Mouse (Mus musculus): ENCODE results near the gene Atp5d. TPM values are rescaled to one million over a fixed set of nuclear protein-coding genes. Genes with fewer than 3 reads are reported as not detected.
A peak's percentile ranks its signal among the peaks of the same experiment; 100 is the strongest.

Atp5d gene
- total RNA-seq, 1 experiment from 2014 or later = 27.9 TPM

GRCm38 (mm10) chr10:80135641-80136040 is 2.8 kb upstream of the Atp5d start:
- no peak for ATAC-seq (replicated peaks in 1 of 2; ENCODE audit: insufficient read depth in 1 of 2, low FRiP score in 2 of 2, low TSS enrichment in 1 of 2, low read depth in 1 of 2, poor library complexity in 2 of 2, severe bottlenecking in 2 of 2)

- no peak for ATAC-seq (replicated peaks in 1 of 2; ENCODE audit: insufficient read depth in 1 of 2, low FRiP score in 2 of 2, low TSS enrichment in 1 of 2, low read depth in 1 of 2, poor library complexity in 2 of 2, severe bottlenecking in 2 of 2)
Observed at GRCm38 (mm10) chr10:80136179-80136951, 2.1 kb upstream of the Atp5d start.

GRCm38 (mm10) chr10:80136952-80137625 is 1.3 kb upstream of the Atp5d start:
- ATAC-seq (replicated peaks in 1 of 2; ENCODE audit: insufficient read depth in 1 of 2, low FRiP score in 2 of 2, low TSS enrichment in 1 of 2, low read depth in 1 of 2, poor library complexity in 2 of 2, severe bottlenecking in 2 of 2) = no peak

- ATAC-seq (replicated peaks in 1 of 2; ENCODE audit: insufficient read depth in 1 of 2, low FRiP score in 2 of 2, low TSS enrichment in 1 of 2, low read depth in 1 of 2, poor library complexity in 2 of 2, severe bottlenecking in 2 of 2) = no peak
Observed at GRCm38 (mm10) chr10:80137626-80138552, 543 bp upstream of the Atp5d start.

GRCm38 (mm10) chr10:80139439-80139775 is 975 bp downstream of the Atp5d start:
- no peak for ATAC-seq (replicated peaks in 1 of 2; ENCODE audit: insufficient read depth in 1 of 2, low FRiP score in 2 of 2, low TSS enrichment in 1 of 2, low read depth in 1 of 2, poor library complexity in 2 of 2, severe bottlenecking in 2 of 2)

- no peak for ATAC-seq (replicated peaks in 1 of 2; ENCODE audit: insufficient read depth in 1 of 2, low FRiP score in 2 of 2, low TSS enrichment in 1 of 2, low read depth in 1 of 2, poor library complexity in 2 of 2, severe bottlenecking in 2 of 2)
Observed at GRCm38 (mm10) chr10:80139975-80140665, 1.7 kb downstream of the Atp5d start.

- no peak for ATAC-seq (replicated peaks in 1 of 2; ENCODE audit: insufficient read depth in 1 of 2, low FRiP score in 2 of 2, low TSS enrichment in 1 of 2, low read depth in 1 of 2, poor library complexity in 2 of 2, severe bottlenecking in 2 of 2)
Observed at GRCm38 (mm10) chr10:80140666-80141035, 2.2 kb downstream of the Atp5d start, which contains the start of gene Cbarp. TSS of gene Cbarp (minus strand) at chr10:80140835.

- peak; percentile 68 to 78 for ATAC-seq (replicated peaks in 1 of 2; ENCODE audit: insufficient read depth in 1 of 2, low FRiP score in 2 of 2, low TSS enrichment in 1 of 2, low read depth in 1 of 2, poor library complexity in 2 of 2, severe bottlenecking in 2 of 2)
Observed at GRCm38 (mm10) chr10:80141243-80141642, 2.8 kb downstream of the Atp5d start.

- peak; percentile 70 to 76 for ATAC-seq (replicated peaks in 1 of 2; ENCODE audit: insufficient read depth in 1 of 2, low FRiP score in 2 of 2, low TSS enrichment in 1 of 2, low read depth in 1 of 2, poor library complexity in 2 of 2, severe bottlenecking in 2 of 2)
Observed at GRCm38 (mm10) chr10:80141786-80142529, 3.5 kb downstream of the Atp5d start.

- ATAC-seq (replicated peaks in 1 of 2; ENCODE audit: insufficient read depth in 1 of 2, low FRiP score in 2 of 2, low TSS enrichment in 1 of 2, low read depth in 1 of 2, poor library complexity in 2 of 2, severe bottlenecking in 2 of 2) = no peak
Observed at GRCm38 (mm10) chr10:80142530-80142925, 4.1 kb downstream of the Atp5d start.

- no peak for ATAC-seq (replicated peaks in 1 of 2; ENCODE audit: insufficient read depth in 1 of 2, low FRiP score in 2 of 2, low TSS enrichment in 1 of 2, low read depth in 1 of 2, poor library complexity in 2 of 2, severe bottlenecking in 2 of 2)
Observed at GRCm38 (mm10) chr10:80143664-80144063, 5.2 kb downstream of the Atp5d start.

GRCm38 (mm10) chr10:80144159-80144558 is 5.7 kb downstream of the Atp5d start:
- ATAC-seq (replicated peaks in 1 of 2; ENCODE audit: insufficient read depth in 1 of 2, low FRiP score in 2 of 2, low TSS enrichment in 1 of 2, low read depth in 1 of 2, poor library complexity in 2 of 2, severe bottlenecking in 2 of 2) = no peak

- ATAC-seq (replicated peaks in 1 of 2; ENCODE audit: insufficient read depth in 1 of 2, low FRiP score in 2 of 2, low TSS enrichment in 1 of 2, low read depth in 1 of 2, poor library complexity in 2 of 2, severe bottlenecking in 2 of 2) = no peak
Observed at GRCm38 (mm10) chr10:80144864-80145838, 6.7 kb downstream of the Atp5d start.

GRCm38 (mm10) chr10:80145896-80146295 is 7.5 kb downstream of the Atp5d start:
- no peak for ATAC-seq (replicated peaks in 1 of 2; ENCODE audit: insufficient read depth in 1 of 2, low FRiP score in 2 of 2, low TSS enrichment in 1 of 2, low read depth in 1 of 2, poor library complexity in 2 of 2, severe bottlenecking in 2 of 2)

- no peak for ATAC-seq (replicated peaks in 1 of 2; ENCODE audit: insufficient read depth in 1 of 2, low FRiP score in 2 of 2, low TSS enrichment in 1 of 2, low read depth in 1 of 2, poor library complexity in 2 of 2, severe bottlenecking in 2 of 2)
Observed at GRCm38 (mm10) chr10:80146568-80147011, 8.2 kb downstream of the Atp5d start.
